In the genomic region with DNA sequence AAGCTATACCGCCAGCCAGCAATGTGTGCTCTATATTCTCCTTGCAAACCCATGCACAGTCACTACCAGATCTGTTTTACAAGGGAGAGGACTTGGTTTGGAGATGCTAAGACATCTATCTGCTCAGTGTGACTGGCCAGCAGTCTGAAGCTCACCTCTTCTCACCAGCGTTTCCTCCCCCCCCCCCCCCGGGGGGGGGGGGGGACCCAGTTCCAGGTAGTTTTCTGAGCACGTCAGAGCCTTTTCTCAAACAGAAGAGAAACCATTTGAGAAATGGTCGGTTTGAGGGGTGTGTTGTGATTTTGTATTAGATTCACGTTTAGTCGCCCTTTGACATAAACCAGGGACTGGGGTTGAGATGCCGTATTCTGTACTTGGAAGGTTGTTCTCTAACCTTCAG, we compare ENCODE assay signal across 11 mouse cellular contexts. TPM values are rescaled to one million over a fixed set of nuclear protein-coding genes. Genes with fewer than 3 reads are reported as not detected.
DNase-seq lines count a peak whose midpoint lies in the region; ATAC-seq and TF ChIP-seq lines count a peak whose summit lies in the region.
"Had no signal": no experiment of that assay in that cellular context is flagged by ENCODE, and none has a peak within 500 bp of the region (broad histone marks: within the 10 kb centered on the region; RNA-seq: fewer than 3 reads in every experiment).

No protein-coding gene starts in this region.

- no peak for DNase-seq in hindbrain, embryonic 10.5 days (ENCODE audit: low spot score)
- no peak for DNase-seq in hindbrain, postnatal 0 days (ENCODE audit: low spot score)
- DNase-seq in CD4-positive helper T cell, adult 2 months (ENCODE audit: low read depth, low spot score), result peak; percentile 62
- no peak for DNase-seq in urinary bladder, postnatal 14 days (ENCODE audit: low spot score)
- DNase-seq in gastrocnemius, postnatal 4 days (ENCODE audit: low spot score in 2 of 2), result no peak
- no peak for DNase-seq in frontal cortex, postnatal 14 days (ENCODE audit: low spot score in 2 of 2)
- DNase-seq: cerebellum, postnatal 36 days had no signal

- TF ChIP-seq POLR2A in bone marrow, adult 2 months (IDR thresholded peaks at IDR 0.05; ENCODE audit: borderline replicate concordance, control insufficient read depth, low read depth, low read length), result no peak

- no peak for TF ChIP-seq CTCF in hindbrain, postnatal 0 days (IDR thresholded peaks at IDR 0.05; ENCODE audit: low read depth)
- no peak for TF ChIP-seq CTCF in bone marrow, adult 2 months (IDR thresholded peaks at IDR 0.05; ENCODE audit: control insufficient read depth, insufficient read depth, low read length)

- H3K9ac ChIP-seq in hindbrain, postnatal 0 days (replicated peaks; ENCODE audit: low read length), result no peak overlapping the region
- H3K9ac ChIP-seq in liver, embryonic 12.5 days, result peak overlapping the region; percentile 80

- H3K9me3 ChIP-seq in hindbrain, embryonic 10.5 days, result no peaks in the 10 kb centered on the region
- no peaks in the 10 kb centered on the region for H3K9me3 ChIP-seq in hindbrain, postnatal 0 days (ENCODE audit: low read length)
- H3K9me3 ChIP-seq in liver, embryonic 12.5 days (replicated peaks), result no peaks in the 10 kb centered on the region

- ATAC-seq in hindbrain, postnatal 0 days, result no peak
- no peak for ATAC-seq in liver, embryonic 12.5 days
- ATAC-seq: hindbrain, embryonic 16.5 days had no signal

- no peaks in the 10 kb centered on the region for H3K36me3 ChIP-seq in hindbrain, embryonic 10.5 days
- no peaks in the 10 kb centered on the region for H3K36me3 ChIP-seq in hindbrain, postnatal 0 days (ENCODE audit: insufficient read depth, low read length)
- H3K36me3 ChIP-seq in liver, embryonic 12.5 days, result no peaks in the 10 kb centered on the region

- no peak overlapping the region for H3K4me2 ChIP-seq in hindbrain, postnatal 0 days (ENCODE audit: low read depth, low read length)
- peak overlapping the region; percentile 85 for H3K4me2 ChIP-seq in liver, embryonic 12.5 days

- H3K27ac ChIP-seq in hindbrain, embryonic 10.5 days, result 0 out of 2 replicates have a peak overlapping the region, but pooled peaks have one; percentile 95
- no peak overlapping the region for H3K27ac ChIP-seq in hindbrain, postnatal 0 days
- H3K27ac ChIP-seq in bone marrow, adult 2 months (ENCODE audit: control insufficient read depth, insufficient read depth, low read depth, low read length, poor library complexity), result peak overlapping the region; percentile 95; the same call in 1 of the 2 replicates
- H3K27ac ChIP-seq in liver, embryonic 12.5 days, result peak overlapping the region; percentile 99

- 78% methylated on average over 8 of the region's 8 CpGs for WGBS in hindbrain, embryonic 10.5 days
- 86% methylated on average over 7 of the region's 8 CpGs for WGBS in hindbrain, postnatal 0 days
- WGBS in bone marrow, adult 2 months, result 59% methylated on average over 8 of the region's 8 CpGs
- 66% methylated on average over 8 of the region's 8 CpGs for WGBS in liver, embryonic 12.5 days (ENCODE audit: insufficient replicate concordance)

- no peaks in the 10 kb centered on the region for H3K27me3 ChIP-seq in hindbrain, embryonic 10.5 days (ENCODE audit: insufficient read depth, poor library complexity, severe bottlenecking)
- no peaks in the 10 kb centered on the region for H3K27me3 ChIP-seq in hindbrain, postnatal 0 days (ENCODE audit: insufficient read depth, low read length)
- H3K27me3 ChIP-seq in liver, embryonic 12.5 days (replicated peaks), result no peaks in the 10 kb centered on the region
- H3K27me3 ChIP-seq: CH12.LX had no signal

- H3K4me3 ChIP-seq in hindbrain, embryonic 10.5 days, result no peak overlapping the region
- H3K4me3 ChIP-seq in hindbrain, postnatal 0 days (ENCODE audit: low read length), result no peak overlapping the region
- no peak overlapping the region for H3K4me3 ChIP-seq in bone marrow, adult 2 months (replicated peaks; ENCODE audit: control insufficient read depth, low read depth, low read length)
- no peak overlapping the region for H3K4me3 ChIP-seq in liver, embryonic 12.5 days

- peaks cover 62% of the 10 kb centered on the region for H3K4me1 ChIP-seq in hindbrain, embryonic 10.5 days (replicated peaks)
- peaks cover 12% of the 10 kb centered on the region; the same call in 1 of the 2 replicates for H3K4me1 ChIP-seq in hindbrain, postnatal 0 days (ENCODE audit: insufficient read depth, low read length)
- H3K4me1 ChIP-seq in bone marrow, adult 2 months (ENCODE audit: control insufficient read depth, insufficient read depth, low read length), result peaks cover 29% of the 10 kb centered on the region
- H3K4me1 ChIP-seq in liver, embryonic 12.5 days, result peaks cover 88% of the 10 kb centered on the region

RNA-seq across cellular contexts. Expression of gene Ccnd3, which starts 19.2 kb away (rescaled TPM):
- 289 and 330 TPM in 2 replicates for polyA plus RNA-seq in hindbrain, embryonic 10.5 days (2016; fragmentation: Nextera tagmentation; extraction: Ambion mirVana)
- total RNA-seq in hindbrain, postnatal 0 days (2014; rRNA removed), result 55.0 and 63.4 TPM in 2 replicates
- 69.3 and 71.5 TPM in 2 replicates for polyA plus RNA-seq in hindbrain, postnatal 0 days (2015; fragmentation: Nextera tagmentation; extraction: Ambion mirVana)
- polyA plus RNA-seq in bone marrow, adult 2 months (2011; ENCODE audit: insufficient read depth, insufficient read length, low replicate concordance, missing spikeins), result 356 and 417 TPM in 2 replicates
- polyA plus RNA-seq in liver, embryonic 12.5 days (2016; fragmentation: Nextera tagmentation; extraction: Ambion mirVana), result 546 and 555 TPM in 2 replicates
- 100 to 1,000 TPM; 270 to 304 TPM for total RNA-seq in gastrocnemius, postnatal 4 days (2021)

RNA-seq across cellular contexts. Expression of gene Taf8, which starts 22.0 kb away (rescaled TPM):
- polyA plus RNA-seq in hindbrain, embryonic 10.5 days (2016; fragmentation: Nextera tagmentation; extraction: Ambion mirVana), result 32.5 and 36.0 TPM in 2 replicates
- 17.9 and 22.2 TPM in 2 replicates for total RNA-seq in hindbrain, postnatal 0 days (2014; rRNA removed)
- polyA plus RNA-seq in hindbrain, postnatal 0 days (2015; fragmentation: Nextera tagmentation; extraction: Ambion mirVana), result 11.8 and 12.3 TPM in 2 replicates
- polyA plus RNA-seq in bone marrow, adult 2 months (2011; ENCODE audit: insufficient read depth, insufficient read length, low replicate concordance, missing spikeins), result 15.6 and 32.2 TPM in 2 replicates
- polyA plus RNA-seq in liver, embryonic 12.5 days (2016; fragmentation: Nextera tagmentation; extraction: Ambion mirVana), result 17.6 and 18.0 TPM in 2 replicates
- total RNA-seq in gastrocnemius, postnatal 4 days (2021), result 10 to 100 TPM; 11.9 to 12.5 TPM
